ENCODE assay signal across 7 mouse cellular contexts in the genomic region with DNA sequence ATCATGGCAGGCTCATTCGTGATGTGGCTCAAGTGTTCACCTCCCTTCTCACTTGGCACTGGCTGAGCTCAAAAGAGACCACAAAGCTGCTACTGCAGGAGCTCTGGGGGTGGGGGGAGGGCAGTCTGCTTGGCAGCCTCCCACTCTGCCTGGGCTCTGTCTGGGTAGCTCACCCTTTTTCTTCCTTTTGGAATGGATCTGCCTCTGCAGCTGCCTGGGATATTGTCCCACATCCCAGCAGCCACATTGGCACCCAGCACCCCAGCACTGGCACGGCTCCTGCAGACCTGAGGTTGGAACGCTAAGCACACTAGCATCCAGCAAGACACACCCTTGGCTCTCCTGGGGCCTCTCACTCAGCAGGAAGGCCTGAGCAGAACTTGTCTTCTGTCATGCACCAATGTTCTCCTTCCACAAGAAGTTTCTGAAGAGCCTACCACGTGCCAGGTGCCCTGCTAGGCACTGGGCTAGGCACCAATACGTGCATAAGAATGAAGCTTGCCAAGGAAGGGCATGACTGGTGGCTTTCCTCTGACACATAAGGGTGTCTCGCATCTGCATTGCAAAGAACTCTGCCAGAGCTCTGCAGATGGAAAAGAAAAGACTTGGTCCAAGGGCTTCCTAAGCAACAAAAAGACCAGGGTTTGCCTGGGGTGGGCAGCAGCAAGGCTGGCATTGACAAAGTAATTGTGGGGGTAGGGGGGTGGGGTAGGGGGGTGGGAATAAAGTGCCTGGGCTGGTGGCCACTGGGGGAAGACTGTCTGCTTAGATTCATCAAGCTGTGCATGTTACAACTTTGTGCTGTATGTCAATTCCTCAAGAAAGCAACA.
DNase-seq lines count a peak whose midpoint lies in the region; ATAC-seq and TF ChIP-seq lines count a peak whose summit lies in the region.
"Not testable (repeated sequence)": the region's sequence is repeated elsewhere in the genome, so short reads cannot be mapped to it uniquely, and the experiment has no call there.

No protein-coding gene starts in this region.

- not testable (repeated sequence) for H3K27ac ChIP-seq in forebrain, embryonic 13.5 days; forebrain, postnatal 0 days (ENCODE audit: low read depth, low read length); hindbrain, embryonic 14.5 days; limb, embryonic 15.5 days; midbrain, embryonic 15.5 days; neural tube, embryonic 14.5 days (ENCODE audit: low read depth, low read length)

- not testable (repeated sequence) for H3K9me3 ChIP-seq in forebrain, embryonic 13.5 days (replicated peaks); forebrain, postnatal 0 days (ENCODE audit: low read length); hindbrain, embryonic 14.5 days (ENCODE audit: control insufficient read depth, low read length); limb, embryonic 15.5 days; midbrain, embryonic 15.5 days; neural tube, embryonic 14.5 days (ENCODE audit: control insufficient read depth, low read length)

- in situ Hi-C loops in Patski (cut with MboI; ENCODE audit: low pct_unique_long_range_greater_than_20kb): not testable (repeated sequence)

- peak; percentile 51 for ATAC-seq in Patski
- ATAC-seq in forebrain, embryonic 13.5 days: peak; percentile 89
- peak; percentile 91 for ATAC-seq in forebrain, postnatal 0 days
- ATAC-seq in hindbrain, embryonic 14.5 days (ENCODE audit: low FRiP score): peak; percentile 88
- peak; percentile 70 for ATAC-seq in limb, embryonic 15.5 days (ENCODE audit: insufficient number of reproducible peaks, low FRiP score, low TSS enrichment, low read depth)
- peak; percentile 79 for ATAC-seq in midbrain, embryonic 15.5 days (replicated peaks)
- ATAC-seq in neural tube, embryonic 14.5 days (ENCODE audit: low read depth): 0 out of 2 replicates have a peak, but pooled peaks have one; percentile 69

- H3K4me1 ChIP-seq in forebrain, embryonic 13.5 days; forebrain, postnatal 0 days (ENCODE audit: insufficient read depth); hindbrain, embryonic 14.5 days (replicated peaks; ENCODE audit: control insufficient read depth, insufficient read depth, low read length); limb, embryonic 15.5 days; midbrain, embryonic 15.5 days; neural tube, embryonic 14.5 days (ENCODE audit: control insufficient read depth, insufficient read depth, low read length): not testable (repeated sequence)

- CTCF ChIA-PET in Patski (lab: Charles Lee): not testable (repeated sequence)

- WGBS in forebrain, embryonic 13.5 days: no CpG with 5 or more reads among the region's 6 CpGs
- WGBS in forebrain, postnatal 0 days: no CpG with 5 or more reads among the region's 6 CpGs
- WGBS in hindbrain, embryonic 14.5 days: no CpG with 5 or more reads among the region's 6 CpGs
- no CpG with 5 or more reads among the region's 6 CpGs for WGBS in limb, embryonic 15.5 days
- WGBS in midbrain, embryonic 15.5 days: no CpG with 5 or more reads among the region's 6 CpGs
- WGBS in neural tube, embryonic 14.5 days: no CpG with 5 or more reads among the region's 6 CpGs

- H3K4me3 ChIP-seq in forebrain, embryonic 13.5 days; forebrain, postnatal 0 days (ENCODE audit: low read depth, low read length); hindbrain, embryonic 14.5 days (replicated peaks; ENCODE audit: low read length); limb, embryonic 15.5 days; midbrain, embryonic 15.5 days; neural tube, embryonic 14.5 days (ENCODE audit: low read depth, low read length): not testable (repeated sequence)

- not testable (repeated sequence) for H3K9ac ChIP-seq in forebrain, embryonic 13.5 days; forebrain, postnatal 0 days; hindbrain, embryonic 14.5 days; limb, embryonic 15.5 days; midbrain, embryonic 15.5 days; neural tube, embryonic 14.5 days (replicated peaks; ENCODE audit: low read depth, low read length)

- TF ChIP-seq CTCF in Patski (IDR thresholded peaks at IDR 0.05); forebrain, postnatal 0 days (IDR thresholded peaks at IDR 0.05; ENCODE audit: low read depth): not testable (repeated sequence)

- H3K4me2 ChIP-seq in forebrain, embryonic 13.5 days; forebrain, postnatal 0 days (ENCODE audit: low read depth); hindbrain, embryonic 14.5 days (replicated peaks); limb, embryonic 15.5 days; midbrain, embryonic 15.5 days; neural tube, embryonic 14.5 days (ENCODE audit: low read depth, low read length): not testable (repeated sequence)

- H3K36me3 ChIP-seq in forebrain, embryonic 13.5 days (ENCODE audit: poor library complexity, severe bottlenecking); forebrain, postnatal 0 days (ENCODE audit: insufficient read depth); hindbrain, embryonic 14.5 days (replicated peaks; ENCODE audit: control insufficient read depth, insufficient read depth); limb, embryonic 15.5 days; midbrain, embryonic 15.5 days (replicated peaks); neural tube, embryonic 14.5 days (ENCODE audit: control insufficient read depth, insufficient read depth, low read length): not testable (repeated sequence)

- POLR2A ChIA-PET in Patski (lab: Charles Lee): not testable (repeated sequence)

- DNase-seq in Patski (ENCODE audit: low read depth, low spot score); forebrain, postnatal 0 days; hindbrain, embryonic 14.5 days (ENCODE audit: low spot score): not testable (repeated sequence)

- not testable (repeated sequence) for H3K27me3 ChIP-seq in Patski; forebrain, embryonic 13.5 days; forebrain, postnatal 0 days (ENCODE audit: insufficient read depth, low read length); hindbrain, embryonic 14.5 days (ENCODE audit: control insufficient read depth, insufficient read depth, low read length); limb, embryonic 15.5 days; midbrain, embryonic 15.5 days (replicated peaks); neural tube, embryonic 14.5 days (ENCODE audit: control insufficient read depth, insufficient read depth, low read length)
